Mouse (Mus musculus): ENCODE data around the gene Timm8a1. TPM values are rescaled to one million over a fixed set of nuclear protein-coding genes. Genes with fewer than 3 reads are reported as not detected.
"Not testable (repeated sequence)": the region's sequence is repeated elsewhere in the genome, so short reads cannot be mapped to it uniquely, and the experiment has no call there.

Timm8a1 gene
- polyA plus RNA-seq, 1 experiment from 2014 or later, result 56.7 TPM

DNA sequence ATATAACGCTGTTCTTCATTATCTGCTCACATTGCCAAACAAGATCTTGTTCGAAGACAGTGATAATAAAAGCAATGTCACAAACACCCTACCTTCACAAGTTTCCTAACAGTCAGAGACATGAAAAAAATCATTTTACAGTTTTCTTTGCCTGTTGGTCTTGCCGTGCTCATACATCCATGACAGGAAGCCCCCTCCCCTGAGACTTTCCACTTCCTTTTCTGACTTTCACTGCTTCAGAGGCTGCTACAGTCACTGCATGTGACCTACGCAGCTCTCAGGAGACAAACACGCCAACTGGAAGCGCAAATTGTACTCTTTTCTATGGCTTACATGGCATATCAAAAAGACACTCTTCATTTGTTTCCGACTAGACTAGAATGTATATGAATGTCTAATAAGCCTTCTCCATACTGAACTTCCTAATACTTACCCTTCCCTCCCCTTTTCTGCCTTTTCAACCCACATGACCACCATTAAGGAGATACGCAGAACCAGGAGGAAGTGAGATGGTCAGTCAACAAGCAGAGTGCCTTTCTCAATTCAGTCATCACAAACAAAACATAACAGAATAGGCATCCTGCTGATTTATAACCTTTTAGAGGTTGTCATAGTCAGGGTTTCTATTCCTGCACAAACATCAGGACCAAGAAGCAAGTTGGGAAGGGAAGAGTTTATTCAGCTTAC is 25.0 kb upstream of the Timm8a1 start:
- Histone ChIP-seq H3K9ac (no peak overlapping the region), H3K9me3 (replicated peaks) (no peaks in the 10 kb centered on the region), H3K27me3 (0 out of 2 replicates have a peak, but pooled peaks cover 2% of the 10 kb centered on the region), H3K27ac (no peak overlapping the region), H3K4me2 (no peak overlapping the region), H3K4me1 (no peaks in the 10 kb centered on the region), H3K36me3 (ENCODE audit: poor library complexity, severe bottlenecking) (no peaks in the 10 kb centered on the region), H3K4me3 (no peak overlapping the region)
- no peak for ATAC-seq
- 87% methylated on average over 8 of the region's 8 CpGs for WGBS

DNA sequence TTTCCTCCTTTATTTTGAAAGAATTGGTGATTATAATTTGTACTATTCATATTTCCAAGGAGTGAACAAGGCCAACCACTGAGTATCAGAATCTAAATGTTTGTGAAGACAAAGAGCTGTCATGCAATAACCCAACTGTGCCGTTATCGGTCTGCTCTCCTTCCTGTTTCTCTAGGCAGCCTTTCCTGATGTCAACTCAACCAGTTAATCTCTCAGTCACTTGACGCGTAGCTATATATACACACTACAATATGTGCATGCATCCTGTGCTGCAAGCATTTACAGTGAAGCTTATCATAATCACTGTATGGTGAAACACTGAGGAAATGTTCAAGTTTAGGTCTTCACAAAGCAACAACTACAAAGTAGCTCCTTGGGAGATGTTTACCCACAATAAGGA is 22.7 kb upstream of the Timm8a1 start:
- Histone ChIP-seq H3K9me3 (replicated peaks) (no peaks in the 10 kb centered on the region), H3K4me1 (no peaks in the 10 kb centered on the region), H3K9ac (no peak overlapping the region), H3K27ac (no peak overlapping the region), H3K4me2 (no peak overlapping the region), H3K27me3 (0 out of 2 replicates have a peak, but pooled peaks cover 2% of the 10 kb centered on the region), H3K4me3 (no peak overlapping the region), H3K36me3 (ENCODE audit: poor library complexity, severe bottlenecking) (no peaks in the 10 kb centered on the region)
- ATAC-seq, result no peak
- 79% methylated on average over 4 of the region's 4 CpGs for WGBS

DNA sequence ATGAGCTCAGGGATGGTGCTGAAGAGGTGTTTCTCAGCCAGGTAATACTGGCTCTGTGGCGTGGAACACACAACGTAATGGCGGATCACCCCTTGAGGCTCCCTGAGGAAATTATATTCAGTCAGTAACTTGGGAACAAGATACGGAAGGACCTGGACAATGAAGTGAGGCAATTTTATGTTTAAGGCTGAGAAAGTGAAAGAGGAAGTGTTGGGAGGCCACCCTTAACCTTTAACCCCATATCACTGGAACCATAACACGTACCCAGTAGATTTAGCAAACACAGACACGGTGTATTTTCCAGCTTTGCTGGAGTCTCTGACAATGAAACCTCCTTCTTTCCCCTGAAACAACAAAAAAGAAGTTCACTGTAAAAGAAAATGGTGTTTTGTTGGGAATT is 12.8 kb upstream of the Timm8a1 start:
- Histone ChIP-seq H3K4me2 (no peak overlapping the region), H3K4me3 (no peak overlapping the region), H3K9ac (no peak overlapping the region), H3K36me3 (ENCODE audit: poor library complexity, severe bottlenecking) (no peaks in the 10 kb centered on the region), H3K27me3 (no peaks in the 10 kb centered on the region), H3K4me1 (no peaks in the 10 kb centered on the region), H3K27ac (no peak overlapping the region), H3K9me3 (replicated peaks) (no peaks in the 10 kb centered on the region)
- WGBS, result 85% methylated on average over 6 of the region's 6 CpGs
- ATAC-seq, result no peak

GRCm38 (mm10) chrX:134553326-134553725 is 11.7 kb upstream of the Timm8a1 start:
- Histone ChIP-seq H3K36me3 (ENCODE audit: poor library complexity, severe bottlenecking) (no peaks in the 10 kb centered on the region), H3K27me3 (no peaks in the 10 kb centered on the region)
- WGBS, result 88% methylated on average over 4 of the region's 4 CpGs

DNA sequence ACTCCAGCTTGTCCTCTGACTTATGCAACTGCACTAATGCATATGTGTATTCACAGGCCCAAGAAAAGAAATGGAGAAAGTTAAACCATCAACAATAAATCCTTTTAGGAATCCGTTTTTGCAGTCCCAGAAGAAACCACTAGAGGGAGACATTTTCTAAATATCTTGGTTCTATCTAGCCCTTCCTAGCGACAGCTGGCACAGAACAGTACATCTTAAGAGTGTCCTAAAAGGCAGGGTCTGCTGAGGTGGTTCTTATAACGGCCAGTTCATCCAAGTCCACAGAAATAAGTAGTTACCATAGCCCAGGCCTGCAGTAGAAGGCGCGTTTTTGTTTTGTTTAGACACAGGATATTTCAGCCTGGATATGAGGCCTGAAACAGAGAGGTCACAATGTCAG is 9.2 kb upstream of the Timm8a1 start:
- peak; percentile 53; the same call in 1 of the 2 replicates for ATAC-seq

More at GRCm38 (mm10) chrX:134553326-134553725, 11.7 kb upstream of the Timm8a1 start:
- H3K4me1 ChIP-seq, result no peaks in the 10 kb centered on the region
- no peak overlapping the region for H3K9ac ChIP-seq
- no peak overlapping the region for H3K4me2 ChIP-seq
- H3K4me3 ChIP-seq, result no peak overlapping the region
- no peak for ATAC-seq
- H3K9me3 ChIP-seq (replicated peaks), result no peaks in the 10 kb centered on the region
- no peak overlapping the region for H3K27ac ChIP-seq

DNA sequence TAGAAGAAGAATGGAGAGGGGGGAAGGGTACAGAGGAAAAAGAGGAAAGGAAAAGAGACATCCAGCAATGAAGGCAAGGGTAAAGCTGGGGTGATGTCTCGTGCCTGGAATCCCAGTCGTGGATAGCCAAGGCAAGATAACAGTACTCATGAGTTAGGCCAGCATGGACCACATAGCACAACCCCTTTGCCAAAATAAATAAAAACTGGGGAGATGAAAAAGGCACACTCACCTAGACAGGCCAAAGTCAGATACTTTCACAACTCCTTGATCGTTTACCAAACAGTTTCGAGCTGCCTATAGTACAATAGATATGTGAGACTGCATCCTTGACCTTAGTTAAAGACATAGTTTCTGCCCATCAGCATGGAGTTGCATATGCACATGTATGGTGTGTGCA is 5.7 kb upstream of the Timm8a1 start:
- H3K27ac ChIP-seq, result no peak overlapping the region
- no peaks in the 10 kb centered on the region for H3K4me1 ChIP-seq
- H3K27me3 ChIP-seq, result no peaks in the 10 kb centered on the region
- no peak for ATAC-seq
- no peak overlapping the region for H3K4me3 ChIP-seq
- no peak overlapping the region for H3K9ac ChIP-seq
- no peaks in the 10 kb centered on the region for H3K9me3 ChIP-seq (replicated peaks)
- H3K4me2 ChIP-seq, result no peak overlapping the region
- H3K36me3 ChIP-seq (ENCODE audit: poor library complexity, severe bottlenecking), result no peaks in the 10 kb centered on the region
- 85% methylated on average over 4 of the region's 4 CpGs for WGBS

More for the DNA sequence above, 9.2 kb upstream of the Timm8a1 start:
- H3K9me3 ChIP-seq (replicated peaks), result no peaks in the 10 kb centered on the region
- no peak overlapping the region for H3K27ac ChIP-seq
- no peak overlapping the region for H3K4me2 ChIP-seq
- 26% methylated on average over 5 of the region's 5 CpGs for WGBS
- H3K9ac ChIP-seq, result no peak overlapping the region
- H3K4me1 ChIP-seq, result no peaks in the 10 kb centered on the region
- no peak overlapping the region for H3K4me3 ChIP-seq
- no peaks in the 10 kb centered on the region for H3K36me3 ChIP-seq (ENCODE audit: poor library complexity, severe bottlenecking)
- H3K27me3 ChIP-seq, result no peaks in the 10 kb centered on the region

DNA sequence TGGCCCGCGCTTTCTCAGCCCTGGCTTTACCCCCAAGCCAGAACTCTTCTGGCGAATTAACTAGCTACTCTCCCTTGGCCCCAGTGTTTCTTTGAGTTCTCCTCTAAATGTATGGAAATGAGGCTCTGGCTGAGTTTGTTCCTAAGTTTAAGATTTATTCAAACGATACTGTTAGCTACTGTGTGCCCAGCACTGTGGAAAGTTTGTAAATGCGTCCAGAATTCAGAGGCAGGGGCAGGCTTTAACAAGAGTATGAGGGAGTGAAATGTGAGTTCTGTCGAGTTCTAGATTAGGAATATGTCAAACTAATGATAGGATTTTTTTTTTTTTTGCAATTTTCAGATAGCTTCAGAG is 267 bp upstream of the Timm8a1 start:
- 15% methylated on average over 6 of the region's 6 CpGs for WGBS
- no peaks in the 10 kb centered on the region for H3K9me3 ChIP-seq (replicated peaks)
- H3K36me3 ChIP-seq (ENCODE audit: poor library complexity, severe bottlenecking), result no peaks in the 10 kb centered on the region
- no peaks in the 10 kb centered on the region for H3K4me1 ChIP-seq
- H3K27ac ChIP-seq, result no peak overlapping the region
- peak overlapping the region; percentile 52 for H3K4me3 ChIP-seq
- peak overlapping the region; percentile 58 for H3K9ac ChIP-seq
- no peak; the same call in 1 of the 2 replicates for ATAC-seq
- H3K27me3 ChIP-seq, result no peaks in the 10 kb centered on the region
- peak overlapping the region; percentile 64 for H3K4me2 ChIP-seq

DNA sequence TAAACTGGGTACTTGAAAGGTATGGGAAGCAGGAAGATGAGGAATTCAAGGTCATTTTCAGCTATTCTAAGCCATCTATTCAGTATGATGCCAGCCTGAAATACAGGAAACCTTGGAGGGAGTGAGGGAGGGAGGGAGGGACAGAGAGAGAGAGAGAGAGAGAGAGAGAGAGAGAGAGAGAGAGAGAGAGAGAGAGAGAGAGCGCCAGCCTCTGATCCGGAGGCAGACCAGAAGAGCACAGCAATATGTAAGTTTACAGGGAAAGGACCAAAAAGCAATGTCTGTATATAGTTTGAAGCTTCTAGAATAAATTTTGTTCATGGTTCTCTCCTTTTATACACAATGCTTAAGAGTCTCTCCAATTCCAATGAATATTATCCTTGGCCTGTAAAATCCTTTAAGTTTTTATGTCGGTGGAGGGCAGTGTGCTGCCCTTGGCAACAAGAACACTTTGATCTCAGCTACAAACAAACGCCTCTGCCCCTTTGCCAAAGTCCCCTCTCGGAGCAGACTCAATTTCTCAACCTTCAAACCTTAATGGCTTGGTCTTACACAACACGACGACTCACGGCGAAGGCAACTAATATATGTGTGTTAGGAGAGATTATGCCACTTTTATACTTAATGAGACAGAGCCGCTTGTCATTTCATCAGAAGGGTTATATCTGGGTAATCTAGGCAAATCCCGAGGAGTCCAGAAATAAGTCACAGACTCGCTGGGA is 1.1 kb downstream of the Timm8a1 start:
- Histone ChIP-seq H3K27ac (no peak overlapping the region), H3K9ac (peak overlapping the region; percentile 64), H3K4me1 (no peaks in the 10 kb centered on the region), H3K4me3 (peak overlapping the region; percentile 52), H3K4me2 (peak overlapping the region; percentile 64), H3K36me3 (ENCODE audit: poor library complexity, severe bottlenecking) (no peaks in the 10 kb centered on the region; the same call in 1 of the 2 replicates), H3K27me3 (no peaks in the 10 kb centered on the region), H3K9me3 (replicated peaks) (no peaks in the 10 kb centered on the region)
- 30% methylated on average over 12 of the region's 12 CpGs for WGBS
- no peak for ATAC-seq

DNA sequence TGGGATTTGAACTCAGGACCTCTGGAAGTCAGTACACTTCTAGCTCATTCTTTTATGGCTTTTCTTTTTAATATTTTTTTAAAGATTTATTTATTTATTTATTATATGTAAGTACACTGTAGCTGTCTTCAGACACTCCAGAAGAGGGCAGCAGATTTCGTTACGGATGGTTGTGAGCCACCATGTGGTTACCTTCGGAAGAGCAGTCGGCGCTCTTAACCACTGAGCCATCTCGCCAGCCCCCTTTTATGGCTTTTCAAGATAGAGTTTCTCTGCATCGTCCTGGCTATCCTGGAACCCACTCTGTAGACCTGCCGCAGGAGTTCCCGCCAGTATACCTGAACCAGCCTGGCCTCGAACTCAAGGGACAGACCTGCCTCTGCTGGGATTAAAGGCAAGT is 1.9 kb downstream of the Timm8a1 start:
- ATAC-seq; H3K4me3 ChIP-seq; H3K4me2 ChIP-seq; H3K4me1 ChIP-seq; H3K36me3 ChIP-seq (ENCODE audit: poor library complexity, severe bottlenecking); H3K9me3 ChIP-seq (replicated peaks); H3K9ac ChIP-seq; H3K27ac ChIP-seq; H3K27me3 ChIP-seq: not testable (repeated sequence)
- WGBS, result 90% methylated on average over 10 of the region's 10 CpGs

- H3K9ac ChIP-seq, result no peak overlapping the region
- H3K9me3 ChIP-seq (replicated peaks), result no peaks in the 10 kb centered on the region
- 82% methylated on average over 2 of the region's 2 CpGs for WGBS
- ATAC-seq, result no peak
- peaks cover 3% of the 10 kb centered on the region; the same call in 1 of the 2 replicates for H3K36me3 ChIP-seq (ENCODE audit: poor library complexity, severe bottlenecking)
- no peak overlapping the region for H3K4me2 ChIP-seq
- H3K27ac ChIP-seq, result no peak overlapping the region
- H3K4me1 ChIP-seq, result no peaks in the 10 kb centered on the region
- H3K4me3 ChIP-seq, result no peak overlapping the region
- H3K27me3 ChIP-seq, result no peaks in the 10 kb centered on the region
Observed at GRCm38 (mm10) chrX:134533346-134533745, 8.3 kb downstream of the Timm8a1 start.

- Histone ChIP-seq H3K27ac (no peak overlapping the region), H3K27me3 (no peaks in the 10 kb centered on the region), H3K4me1 (no peaks in the 10 kb centered on the region), H3K9ac (no peak overlapping the region), H3K36me3 (ENCODE audit: poor library complexity, severe bottlenecking) (no peaks in the 10 kb centered on the region), H3K9me3 (replicated peaks) (no peaks in the 10 kb centered on the region), H3K4me3 (no peak overlapping the region), H3K4me2 (no peak overlapping the region)
- WGBS, result 90% methylated on average over 4 of the region's 4 CpGs
- ATAC-seq, result no peak
Observed at GRCm38 (mm10) chrX:134525260-134525659, 16.4 kb downstream of the Timm8a1 start.

DNA sequence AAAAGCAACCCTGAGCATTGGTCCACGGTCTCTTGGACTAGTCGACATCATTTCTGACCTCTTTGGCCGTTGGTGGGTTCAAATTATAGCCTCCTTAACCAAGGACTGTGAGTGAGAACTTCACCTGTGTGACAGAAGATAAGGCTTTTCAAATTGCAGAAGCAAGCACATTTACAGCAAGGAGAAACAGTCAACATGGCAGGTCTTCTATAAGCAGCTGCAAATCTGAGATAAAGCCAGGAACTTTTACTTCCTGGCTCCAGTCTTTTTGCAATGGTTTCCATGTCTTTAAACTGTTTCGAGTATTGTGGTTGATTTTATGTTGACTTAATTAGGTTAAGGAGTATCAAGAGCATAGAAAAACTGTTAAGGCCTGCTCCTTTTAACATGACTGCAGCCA is 17.9 kb downstream of the Timm8a1 start:
- WGBS, result 73% methylated on average over 4 of the region's 4 CpGs
- no peaks in the 10 kb centered on the region for H3K4me1 ChIP-seq
- no peaks in the 10 kb centered on the region for H3K27me3 ChIP-seq
- no peak overlapping the region for H3K4me2 ChIP-seq
- H3K36me3 ChIP-seq (ENCODE audit: poor library complexity, severe bottlenecking), result no peaks in the 10 kb centered on the region
- ATAC-seq, result no peak
- no peak overlapping the region for H3K27ac ChIP-seq
- H3K9me3 ChIP-seq (replicated peaks), result no peaks in the 10 kb centered on the region
- H3K9ac ChIP-seq, result no peak overlapping the region
- no peak overlapping the region for H3K4me3 ChIP-seq
